Mouse (Mus musculus) small intestine, adult 2 months (tissue): ENCODE data around the gene Dsn1.

Experiments used
- CTCF ChIP-seq: fragments of 200-500 bp; IDR thresholded peaks from 2 replicates; pipeline ENCODE4 v1.5.1; 2012; ENCODE audit warnings: low read depth, mild to moderate bottlenecking, control low read depth, inconsistent platforms, low read length, moderate library complexity, mixed read lengths; ENCODE audit not compliant: insufficient replicate concordance, insufficient read length; ENCODE audit errors: extremely low read depth
- POLR2A ChIP-seq: fragments of 200-500 bp; IDR thresholded peaks from 2 replicates; pipeline ENCODE4 v1.6.1; 2012; ENCODE audit warnings: low read depth, mild to moderate bottlenecking, control low read depth, inconsistent platforms, low read length, moderate library complexity

DNA sequence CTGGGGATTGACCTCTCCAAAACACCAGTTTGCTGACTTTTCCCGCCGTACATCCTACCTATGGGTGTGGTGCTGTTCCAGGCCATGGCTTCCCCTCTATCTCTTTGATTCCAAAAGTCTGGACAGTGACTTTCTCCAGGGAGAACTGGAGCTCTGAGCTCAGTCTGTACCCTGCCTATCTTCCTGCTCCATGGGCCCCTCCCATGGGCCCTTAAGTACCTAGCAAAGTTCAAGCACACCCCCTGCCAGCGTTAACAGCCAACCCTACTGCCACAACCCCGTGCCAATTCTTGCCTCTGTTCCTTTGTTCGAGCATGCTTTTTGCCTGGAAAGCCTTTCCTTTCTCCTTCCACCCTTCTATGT is 261 bp upstream of the Dsn1 start:
- TF ChIP-seq POLR2A (no peak), CTCF (no peak)
